Mouse (Mus musculus) CH12.LX (cell line): ENCODE results near the gene Glis1.

Experiments
- CTCF ChIP-seq, 2 experiments: IDR thresholded peaks in 1 of 2; conservative IDR thresholded peaks in 1 of 2; 2 replicates each; pipeline ENCODE4 v1.5.1; 2011 to 2012; ENCODE audit warnings: low read depth in 2 of 2, low read length in 2 of 2, improper control_type of control experiment in 1 of 2, inconsistent platforms in 1 of 2, mild to moderate bottlenecking in 1 of 2, moderate library complexity in 1 of 2
- GABPA ChIP-seq: IDR thresholded peaks from 2 replicates; pipeline ENCODE4 v1.6.1; 2012; ENCODE audit warnings: low read depth, low read length, improper control_type of control experiment, inconsistent platforms; ENCODE audit not compliant: insufficient replicate concordance
- KAT2A ChIP-seq: IDR thresholded peaks from 2 replicates; pipeline ENCODE4 v1.6.1; 2012; ENCODE audit warnings: low read length, improper control_type of control experiment, inconsistent platforms; ENCODE audit not compliant: insufficient replicate concordance
- MXI1 ChIP-seq: IDR thresholded peaks from 2 replicates; pipeline ENCODE4 v1.6.1; 2011; ENCODE audit warnings: mild to moderate bottlenecking, low read depth, low read length, improper control_type of control experiment
- NELFE ChIP-seq: IDR thresholded peaks from 2 replicates; pipeline ENCODE4 v1.6.1; 2011; ENCODE audit warnings: low read depth, low read length, improper control_type of control experiment
- POLR2A ChIP-seq: IDR thresholded peaks from 2 replicates; pipeline ENCODE4 v1.6.1; 2011; ENCODE audit warnings: low read depth, mild to moderate bottlenecking, improper control_type of control experiment, low read length
- POLR2AphosphoS2 ChIP-seq: IDR thresholded peaks from 2 replicates; pipeline ENCODE4 v1.6.1; 2011; ENCODE audit warnings: low read depth, low read length, improper control_type of control experiment
- TCF12 ChIP-seq: IDR thresholded peaks from 2 replicates; pipeline ENCODE4 v1.6.1; 2014; ENCODE audit warnings: low read depth, mild to moderate bottlenecking, inconsistent platforms, low read length, improper control_type of control experiment
- ZC3H11A ChIP-seq: IDR thresholded peaks from 2 replicates; pipeline ENCODE4 v1.6.1; 2012; ENCODE audit warnings: low read depth, mild to moderate bottlenecking, inconsistent platforms, low read length, improper control_type of control experiment

- TF ChIP-seq GABPA (no peak), POLR2AphosphoS2 (no peak), TCF12 (no peak), POLR2A (no peak), MXI1 (no peak), NELFE (no peak), CTCF (conservative IDR thresholded peaks at IDR 0.05 in 1 of 2, IDR thresholded peaks at IDR 0.05 in 1 of 2; ENCODE audit: low read depth in 2 of 2, low read length in 2 of 2) (no peak), KAT2A (no peak), ZC3H11A (no peak)
Observed at GRCm38 (mm10) chr4:107538116-107538515, 103.7 kb downstream of the Glis1 start.
